Mouse (Mus musculus) embryo, embryonic 10 days (tissue): ENCODE measurements around the gene Adgrg1.

Experiments used
- DNase-seq: peaks from one replicate; pipeline ENCODE4 v3.0.0-alpha.2; 2015; ENCODE audit warnings: low spot score

Gene Adgrg1

GRCm38 (mm10) chr8:94976651-94977417 lies 2.3 kb downstream of the Adgrg1 start:
- no peak for DNase-seq

GRCm38 (mm10) chr8:94978131-94978530 lies 3.6 kb downstream of the Adgrg1 start:
- DNase-seq = no peak

GRCm38 (mm10) chr8:94978593-94979319 lies 4.2 kb downstream of the Adgrg1 start:
- DNase-seq = no peak

- DNase-seq = no peak
Measured at GRCm38 (mm10) chr8:94980176-94980575, 5.6 kb downstream of the Adgrg1 start.

GRCm38 (mm10) chr8:94980976-94981375 lies 6.4 kb downstream of the Adgrg1 start:
- no peak for DNase-seq

- no peak for DNase-seq
Measured at GRCm38 (mm10) chr8:94981848-94982247, 7.3 kb downstream of the Adgrg1 start.

- DNase-seq = no peak
Measured at GRCm38 (mm10) chr8:94983146-94983545, 8.6 kb downstream of the Adgrg1 start.

GRCm38 (mm10) chr8:94983881-94984516 lies 9.4 kb downstream of the Adgrg1 start:
- DNase-seq = peak; percentile 50

GRCm38 (mm10) chr8:94985023-94985422 lies 10.5 kb downstream of the Adgrg1 start:
- DNase-seq = no peak

- no peak for DNase-seq
Measured at GRCm38 (mm10) chr8:94986676-94987075, 12.1 kb downstream of the Adgrg1 start.

GRCm38 (mm10) chr8:94987553-94987952 lies 13.0 kb downstream of the Adgrg1 start:
- DNase-seq = no peak

GRCm38 (mm10) chr8:94988619-94989018 lies 14.1 kb downstream of the Adgrg1 start:
- DNase-seq = no peak

GRCm38 (mm10) chr8:94989711-94990110 lies 15.2 kb downstream of the Adgrg1 start:
- no peak for DNase-seq

GRCm38 (mm10) chr8:94990598-94991453 lies 16.3 kb downstream of the Adgrg1 start:
- no peak for DNase-seq

- no peak for DNase-seq
Measured at GRCm38 (mm10) chr8:94991454-94991994, 17.0 kb downstream of the Adgrg1 start.

GRCm38 (mm10) chr8:94992010-94992409 lies 17.5 kb downstream of the Adgrg1 start:
- no peak for DNase-seq

- no peak for DNase-seq
Measured at GRCm38 (mm10) chr8:94992534-94992933, 18.0 kb downstream of the Adgrg1 start.

GRCm38 (mm10) chr8:94992996-94993724 lies 18.6 kb downstream of the Adgrg1 start:
- DNase-seq = no peak

- peak; percentile 94 for DNase-seq
Measured at GRCm38 (mm10) chr8:94994006-94994405, 19.5 kb downstream of the Adgrg1 start.

- DNase-seq = no peak
Measured at GRCm38 (mm10) chr8:94994510-94994909, 20.0 kb downstream of the Adgrg1 start.

- no peak for DNase-seq
Measured at GRCm38 (mm10) chr8:94995336-94995893, 20.9 kb downstream of the Adgrg1 start.
